Mouse (Mus musculus): Measurements from ENCODE around the gene Vmn2r81. TPM values are rescaled to one million over a fixed set of nuclear protein-coding genes. Genes with fewer than 3 reads are reported as not detected.
"Not testable (repeated sequence)": the region's sequence is repeated elsewhere in the genome, so short reads cannot be mapped to it uniquely, and the experiment has no call there.

The Vmn2r81 gene
- total RNA-seq (2021): not detected
- long read RNA-seq, experiment 1: 0 reads
- long read RNA-seq, experiment 2: 0 reads

DNA sequence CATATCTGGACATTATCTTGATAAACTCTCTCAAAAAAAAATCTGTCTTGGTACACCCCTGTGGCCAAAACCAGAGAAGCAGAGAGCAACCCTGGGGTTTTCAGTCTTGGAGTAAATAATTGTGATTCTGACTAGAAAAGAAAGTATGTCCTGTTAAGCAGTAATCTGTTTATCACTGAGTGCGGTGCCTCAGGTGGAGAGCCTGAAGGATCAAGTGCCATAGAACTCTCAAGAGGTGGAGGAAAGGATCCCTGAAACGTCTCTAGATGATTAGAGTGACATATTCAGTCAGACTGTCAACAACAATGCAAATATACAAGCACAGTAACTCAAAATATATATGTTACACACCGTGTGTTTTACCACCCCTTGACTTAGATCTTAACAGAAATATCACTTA is at the start of gene Vmn2r81:
Vmn2r81 (plus strand) TSS at position 301 of the 400 bp plus-strand sequence.
- H3K4me3 ChIP-seq; H3K27ac ChIP-seq; DNase-seq (ENCODE audit: extremely low spot score in 1 of 2, low spot score in 2 of 2); intact Hi-C loops (cut with DNase I): not testable (repeated sequence)

DNA sequence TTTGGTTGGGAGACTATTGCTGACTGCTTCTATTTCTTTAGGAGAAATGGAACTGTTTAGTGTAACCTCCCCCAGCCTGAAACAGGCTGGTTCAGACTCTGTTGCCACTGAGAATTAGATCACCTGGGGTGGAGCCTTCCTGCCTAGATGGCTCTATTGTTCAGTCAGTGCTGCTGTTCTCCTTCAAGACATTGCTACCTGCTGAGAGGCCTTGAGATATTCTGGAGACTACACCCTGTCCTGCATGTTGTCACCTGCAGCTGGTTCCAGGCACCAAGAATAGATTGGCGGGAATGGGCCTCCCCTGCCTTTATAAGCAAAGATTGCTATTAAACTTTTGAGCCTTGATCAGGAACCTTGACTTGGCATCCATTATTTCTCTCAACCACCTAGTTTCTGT is 47.5 kb upstream of the Vmn2r81 start:
- H3K27ac ChIP-seq; intact Hi-C loops (cut with DNase I): not testable (repeated sequence)

DNA sequence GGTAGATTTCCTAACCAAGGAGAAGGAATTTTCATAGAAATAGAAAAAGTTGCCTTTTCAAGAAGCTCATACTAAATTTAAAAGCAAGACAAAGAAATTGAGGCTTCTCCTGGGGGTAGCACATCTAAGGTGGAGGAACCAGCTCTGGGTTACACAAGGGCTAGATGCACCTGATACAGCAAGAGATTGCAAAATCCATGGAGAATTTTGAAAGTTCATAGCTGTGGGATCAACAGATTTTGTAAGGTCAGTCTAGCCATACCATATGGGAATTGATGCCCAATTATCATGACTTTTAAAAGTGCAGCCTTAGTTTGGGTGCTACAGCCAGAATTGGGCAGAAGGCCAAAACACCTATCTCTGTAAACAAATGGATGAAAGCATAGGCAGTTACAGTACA is 27.1 kb upstream of the Vmn2r81 start:
- Histone ChIP-seq H3K4me3 (no peak overlapping the region), H3K27ac (no peak overlapping the region)
- TF ChIP-seq CTCF (IDR thresholded peaks at IDR 0.05): no peak
- intact Hi-C loops (cut with DNase I): no loop called here
- no peak for DNase-seq (ENCODE audit: extremely low spot score in 1 of 2, low spot score in 2 of 2)

More for the DNA sequence above, 47.5 kb upstream of the Vmn2r81 start:
- not testable (repeated sequence) for DNase-seq (ENCODE audit: extremely low spot score in 1 of 2, low spot score in 2 of 2); H3K4me3 ChIP-seq

- intact Hi-C loops (cut with DNase I): no loop called here
- Histone ChIP-seq H3K4me3 (no peak overlapping the region), H3K27ac (no peak overlapping the region)
- DNase-seq (ENCODE audit: extremely low spot score in 1 of 2, low spot score in 2 of 2): no peak
- no peak for TF ChIP-seq CTCF (IDR thresholded peaks at IDR 0.05)
Measured at GRCm38 (mm10) chr10:79221606-79222005, 25.9 kb upstream of the Vmn2r81 start.

- no peak for TF ChIP-seq CTCF (IDR thresholded peaks at IDR 0.05)
- intact Hi-C loops (cut with DNase I): no loop called here
- no peak overlapping the region for H3K4me3 ChIP-seq
- no peak overlapping the region for H3K27ac ChIP-seq
- DNase-seq (ENCODE audit: extremely low spot score in 1 of 2, low spot score in 2 of 2): no peak
Measured at GRCm38 (mm10) chr10:79222214-79222613, 25.3 kb upstream of the Vmn2r81 start.

DNA sequence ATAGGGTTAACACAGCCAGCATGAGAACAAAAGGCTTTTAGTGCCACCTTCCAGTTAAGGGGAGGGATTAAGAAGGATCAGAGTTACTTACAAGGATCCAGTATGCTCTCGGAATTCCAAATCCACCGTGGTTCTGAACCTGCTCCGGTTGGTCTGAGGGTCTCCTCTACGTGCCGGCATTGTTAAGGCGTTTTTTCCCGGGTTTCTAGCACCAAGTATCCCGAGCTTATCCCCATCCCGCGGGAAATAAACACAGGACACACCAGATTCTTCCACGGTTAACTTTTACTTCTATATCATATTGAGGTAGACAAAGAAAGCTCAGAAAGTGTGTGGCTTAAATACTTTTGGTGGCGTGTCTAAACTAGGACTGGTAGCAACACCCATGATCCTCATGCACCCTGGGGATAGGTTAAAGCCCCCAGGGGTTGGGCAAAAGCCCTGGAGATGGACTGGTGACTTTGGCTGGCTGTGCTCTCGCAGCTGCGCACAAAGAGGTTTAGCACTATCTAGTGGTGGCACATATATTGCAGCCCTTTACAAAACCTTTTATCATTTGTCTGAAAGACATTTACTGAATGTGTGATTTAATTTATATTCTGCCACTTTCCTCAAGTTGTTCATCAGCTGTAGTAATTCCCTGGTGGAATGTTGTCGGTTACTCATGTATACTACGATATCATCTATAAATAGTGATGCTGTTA is 74.7 kb downstream of the Vmn2r81 start:
- DNase-seq (ENCODE audit: extremely low spot score in 1 of 2, low spot score in 2 of 2); H3K27ac ChIP-seq; H3K4me3 ChIP-seq; intact Hi-C loops (cut with DNase I): not testable (repeated sequence)
- peak; percentile 37 for TF ChIP-seq CTCF (IDR thresholded peaks at IDR 0.05)

DNA sequence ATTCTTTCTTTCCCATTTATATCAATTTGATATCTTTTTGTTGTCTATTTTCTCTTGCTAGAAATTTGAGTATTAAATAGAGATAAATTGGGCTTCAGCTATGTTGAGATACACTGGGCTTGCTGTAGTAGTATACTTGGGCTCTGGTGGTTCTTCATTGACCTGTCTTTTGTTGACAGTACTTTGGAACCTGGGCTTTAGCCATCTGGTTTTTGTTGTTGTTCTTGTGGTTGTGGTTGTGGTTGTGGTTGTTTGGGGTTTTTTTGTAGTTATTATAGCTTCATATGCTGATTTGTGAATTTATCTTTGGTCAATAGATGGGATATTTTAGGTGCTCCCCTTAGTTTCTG is 75.2 kb downstream of the Vmn2r81 start:
- intact Hi-C loops (cut with DNase I): no loop called here
- H3K4me3 ChIP-seq: no peak overlapping the region
- no peak overlapping the region for H3K27ac ChIP-seq
- DNase-seq (ENCODE audit: extremely low spot score in 1 of 2, low spot score in 2 of 2): no peak
- no peak for TF ChIP-seq CTCF (IDR thresholded peaks at IDR 0.05)

Other genes with a start within 250 kb of the Vmn2r81 start
- gene Olfr1351, start 235.2 kb upstream of the Vmn2r81 start, total RNA-seq (2021): not detected
- gene Olfr57, start 219.0 kb upstream of the Vmn2r81 start, total RNA-seq (2021): not detected
- 10 to 100 TPM; 21.1 to 22.8 TPM for gene 2610008E11Rik, start 150.1 kb upstream of the Vmn2r81 start, total RNA-seq (2021)
- not detected for gene Vmn2r80, start 98.9 kb upstream of the Vmn2r81 start, total RNA-seq (2021)
- gene Vmn2r82, start 108.8 kb downstream of the Vmn2r81 start, total RNA-seq (2021): not detected
- gene Vmn2r83, start 221.0 kb downstream of the Vmn2r81 start, total RNA-seq (2021): not detected

Data from left cerebral cortex, adult 2 months (tissue).